ENCODE assay signal across 20 mouse cellular contexts in the genomic region with DNA sequence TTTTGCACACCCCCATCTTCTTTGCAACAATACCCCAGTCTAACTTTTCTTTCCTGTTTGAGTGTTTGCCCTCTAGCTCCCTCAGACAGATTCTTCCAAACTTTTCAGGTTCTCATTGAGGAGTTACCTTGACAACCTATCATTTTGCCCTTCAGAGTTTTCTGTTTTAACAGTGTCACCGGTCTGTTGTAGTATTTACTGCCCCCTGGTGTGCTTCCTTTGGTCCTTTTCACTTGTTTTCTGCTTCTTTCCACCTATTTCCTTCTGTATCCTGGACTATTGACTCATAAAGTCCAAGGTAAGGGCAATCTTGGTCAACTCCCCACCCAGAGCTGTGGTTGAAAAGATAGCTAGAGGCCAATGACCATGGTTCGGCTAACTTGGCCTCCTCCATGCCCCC.
A peak's percentile ranks its signal among the peaks of the same experiment; 100 is the strongest.
DNase-seq lines count a peak whose midpoint lies in the region; ATAC-seq and TF ChIP-seq lines count a peak whose summit lies in the region.
"Had no signal": no experiment of that assay in that cellular context is flagged by ENCODE, and none has a peak within 500 bp of the region (broad histone marks: within the 10 kb centered on the region; RNA-seq: fewer than 3 reads in every experiment).

No protein-coding gene starts in this region.

- no peaks in the 10 kb centered on the region for H3K36me3 ChIP-seq in heart, adult 2 months (ENCODE audit: control insufficient read depth, insufficient read depth, low read length)
- H3K36me3 ChIP-seq in kidney, postnatal 0 days (ENCODE audit: insufficient read depth, low read length): no peaks in the 10 kb centered on the region
- no peaks in the 10 kb centered on the region for H3K36me3 ChIP-seq in kidney, embryonic 14.5 days (ENCODE audit: control insufficient read depth, insufficient read depth, low read length)
- H3K36me3 ChIP-seq in CH12.LX (replicated peaks in 1 of 2; ENCODE audit: control insufficient read depth in 1 of 2, insufficient read depth in 1 of 2, low read length in 1 of 2): no peaks in the 10 kb centered on the region
- H3K36me3 ChIP-seq: embryonic facial prominence, embryonic 10.5 days; heart, embryonic 10.5 days; hindbrain, embryonic 12.5 days had no signal

- TF ChIP-seq EP300 in heart, adult 2 months (IDR thresholded peaks at IDR 0.05; ENCODE audit: insufficient read depth, low read depth, low read length): no peak
- no peak for TF ChIP-seq EP300 in CH12.LX (IDR thresholded peaks at IDR 0.05; ENCODE audit: low read length)

- H3K27ac ChIP-seq in heart, adult 2 months: no peak overlapping the region
- H3K27ac ChIP-seq in kidney, postnatal 0 days: no peak overlapping the region
- no peak overlapping the region for H3K27ac ChIP-seq in kidney, embryonic 14.5 days (ENCODE audit: low read depth, low read length)
- H3K27ac ChIP-seq in CH12.LX (ENCODE audit: insufficient read depth, low read depth): no peak overlapping the region
- H3K27ac ChIP-seq: embryonic facial prominence, embryonic 10.5 days; forebrain, embryonic 13.5 days; heart, embryonic 10.5 days; hindbrain, embryonic 12.5 days had no signal

- DNase-seq in heart, adult 2 months: no peak
- DNase-seq in heart, adult 11 months: no peak
- DNase-seq in kidney, postnatal 0 days (ENCODE audit: low spot score): no peak
- DNase-seq in CH12.LX (ENCODE audit: extremely low read depth): no peak
- peak; percentile 14 for DNase-seq in R1 (ENCODE audit: low read depth, low spot score)
- DNase-seq in ovary, adult 18-20 months (ENCODE audit: low spot score): no peak
- no peak for DNase-seq in left cerebral cortex, postnatal 14 days (ENCODE audit: low spot score in 2 of 2)
- DNase-seq: adrenal gland, postnatal 14 days; cerebellum, adult 2 months; cerebellum, postnatal 10 days; forebrain, postnatal 0 days; gastrocnemius, postnatal 25 days; heart, postnatal 10 days; heart, postnatal 4 days had no signal

- intact Hi-C loops in heart, adult 2 months (cut with DNase I): no loop called here
- intact Hi-C loops in left cerebral cortex, postnatal 14 days (cut with DNase I): no loop called here

- peak; percentile 30; the same call in 1 of the 2 replicates for TF ChIP-seq CTCF in heart, adult 2 months (IDR thresholded peaks at IDR 0.05)
- peak; percentile 48 for TF ChIP-seq CTCF in kidney, postnatal 0 days (IDR thresholded peaks at IDR 0.05; ENCODE audit: low read depth)
- peak in 1 of 2 experiments; percentile 57; a peak in 2 of 4 replicates for TF ChIP-seq CTCF in CH12.LX (conservative IDR thresholded peaks at IDR 0.05 in 1 of 2, IDR thresholded peaks at IDR 0.05 in 1 of 2; ENCODE audit: low read depth in 2 of 2, low read length in 2 of 2)

- H3K79me2 ChIP-seq in heart, adult 2 months (replicated peaks; ENCODE audit: control insufficient read depth, insufficient read depth, low read length): no peaks in the 10 kb centered on the region
- H3K79me2 ChIP-seq in CH12.LX (replicated peaks; ENCODE audit: control insufficient read depth, extremely low read depth, insufficient read depth, poor library complexity, severe bottlenecking): no peaks in the 10 kb centered on the region

- in situ Hi-C loops in CH12.LX (cut with MboI; ENCODE audit: low pct_ligation_motif_present, low pct_unique_long_range_greater_than_20kb, low sequenced_read_pairs): loop anchor here (25.0 kb wide), 1 partner anchor 192 kb away; no protein-coding TSS in a partner anchor

- H3K9ac ChIP-seq in heart, adult 2 months (ENCODE audit: low read depth, low read length): no peak overlapping the region
- H3K9ac ChIP-seq in kidney, postnatal 0 days (ENCODE audit: low read depth, low read length): no peak overlapping the region
- no peak overlapping the region for H3K9ac ChIP-seq in kidney, embryonic 14.5 days (ENCODE audit: low read depth, low read length)
- no peak overlapping the region for H3K9ac ChIP-seq in CH12.LX (ENCODE audit: insufficient read depth, low read depth)
- H3K9ac ChIP-seq: forebrain, embryonic 13.5 days; forebrain, postnatal 0 days; hindbrain, embryonic 12.5 days had no signal

- WGBS in heart, adult 2 months: 82% methylated on average over 2 of the region's 2 CpGs
- 71% methylated on average over 2 of the region's 2 CpGs for WGBS in kidney, postnatal 0 days
- WGBS in kidney, embryonic 14.5 days: 68% methylated on average over 2 of the region's 2 CpGs

- H3K4me3 ChIP-seq in heart, adult 2 months: no peak overlapping the region
- no peak overlapping the region for H3K4me3 ChIP-seq in kidney, postnatal 0 days (replicated peaks; ENCODE audit: low read depth, low read length)
- no peak overlapping the region for H3K4me3 ChIP-seq in kidney, embryonic 14.5 days (ENCODE audit: low read length)
- H3K4me3 ChIP-seq in CH12.LX (replicated peaks in 1 of 3; ENCODE audit: low read depth in 2 of 3, low read length in 2 of 3, poor library complexity in 1 of 3): no peak overlapping the region
- H3K4me3 ChIP-seq: embryonic facial prominence, embryonic 10.5 days; forebrain, embryonic 13.5 days; heart, embryonic 10.5 days; hindbrain, embryonic 12.5 days had no signal

- dilution Hi-C loops in CH12.LX (cut with MboI; ENCODE audit: extremely low pct_ligation_motif_present, extremely low pct_unique_long_range_greater_than_20kb, low sequenced_read_pairs): no loop called here

- no peak for ATAC-seq in kidney, postnatal 0 days (replicated peaks; ENCODE audit: low FRiP score, low read depth)
- no peak for ATAC-seq in kidney, embryonic 14.5 days (ENCODE audit: low FRiP score, low TSS enrichment)
- ATAC-seq: forebrain, embryonic 13.5 days; forebrain, postnatal 0 days; hindbrain, embryonic 16.5 days had no signal

- H3K4me1 ChIP-seq in heart, adult 2 months (ENCODE audit: control insufficient read depth, insufficient read depth, low read length): no peaks in the 10 kb centered on the region
- no peaks in the 10 kb centered on the region for H3K4me1 ChIP-seq in kidney, postnatal 0 days (replicated peaks; ENCODE audit: insufficient read depth, low read length)
- no peaks in the 10 kb centered on the region for H3K4me1 ChIP-seq in kidney, embryonic 14.5 days (ENCODE audit: control insufficient read depth, insufficient read depth, low read length)
- no peaks in the 10 kb centered on the region for H3K4me1 ChIP-seq in CH12.LX (ENCODE audit: control insufficient read depth in 1 of 2, insufficient read depth in 2 of 2)
- H3K4me1 ChIP-seq: embryonic facial prominence, embryonic 10.5 days; forebrain, embryonic 13.5 days; hindbrain, embryonic 12.5 days had no signal

- no peaks in the 10 kb centered on the region for H3K27me3 ChIP-seq in heart, adult 2 months (ENCODE audit: control insufficient read depth, insufficient read depth, low read length)
- no peaks in the 10 kb centered on the region for H3K27me3 ChIP-seq in kidney, postnatal 0 days (ENCODE audit: insufficient read depth, low read length)
- no peaks in the 10 kb centered on the region for H3K27me3 ChIP-seq in kidney, embryonic 14.5 days (ENCODE audit: control insufficient read depth, insufficient read depth, low read length)
- no peaks in the 10 kb centered on the region for H3K27me3 ChIP-seq in CH12.LX (replicated peaks)
- H3K27me3 ChIP-seq: forebrain, embryonic 13.5 days; hindbrain, embryonic 12.5 days had no signal

- TF ChIP-seq POLR2A in heart, adult 2 months (IDR thresholded peaks at IDR 0.05; ENCODE audit: insufficient read depth, low read depth, low read length): no peak
- no peak for TF ChIP-seq POLR2A in CH12.LX (IDR thresholded peaks at IDR 0.05; ENCODE audit: low read depth, low read length)

- no peaks in the 10 kb centered on the region for H3K9me3 ChIP-seq in kidney, postnatal 0 days (replicated peaks; ENCODE audit: low read length)
- no peaks in the 10 kb centered on the region for H3K9me3 ChIP-seq in kidney, embryonic 14.5 days (ENCODE audit: control insufficient read depth, low read length)
- no peaks in the 10 kb centered on the region for H3K9me3 ChIP-seq in CH12.LX (replicated peaks; ENCODE audit: low read length)
- H3K9me3 ChIP-seq: embryonic facial prominence, embryonic 10.5 days; forebrain, embryonic 13.5 days; heart, embryonic 10.5 days; hindbrain, embryonic 12.5 days had no signal

- H3K4me2 ChIP-seq in kidney, postnatal 0 days (ENCODE audit: low read length): no peak overlapping the region
- no peak overlapping the region for H3K4me2 ChIP-seq in kidney, embryonic 14.5 days (replicated peaks; ENCODE audit: low read depth, low read length)
- H3K4me2 ChIP-seq in CH12.LX (ENCODE audit: insufficient read depth, low read depth, poor library complexity, severe bottlenecking): no peak overlapping the region
- H3K4me2 ChIP-seq: forebrain, embryonic 13.5 days; hindbrain, embryonic 12.5 days had no signal

- TF ChIP-seq RAD21 in CH12.LX (IDR thresholded peaks at IDR 0.05; ENCODE audit: low read depth, low read length): peak; percentile 43

TF ChIP-seq in CH12.LX, 34 proteins besides CTCF, POLR2A, EP300 and RAD21:
- peak; percentile 59 for TF ChIP-seq SMC3 (IDR thresholded peaks at IDR 0.05; ENCODE audit: low read depth, low read length)
- TF ChIP-seq USF2 (conservative IDR thresholded peaks at IDR 0.05; ENCODE audit: low read depth, low read length): no peak
- TF ChIP-seq USF1 (IDR thresholded peaks at IDR 0.05; ENCODE audit: low read depth, low read length): no peak
TF ChIP-seq in CH12.LX: peak in this region for 1.
